Mouse (Mus musculus) neural tube, embryonic 15.5 days (tissue): ENCODE measurements at regions not wholly inside any gene's neighbourhood (a gene's known extent, or its start where the extent isn't known, plus 50 kb on each side); places are given as distances from the start of the nearest gene placed in this dataset.
A peak's percentile ranks its signal among the peaks of the same experiment; 100 is the strongest.

Experiments used
- ATAC-seq: fragments of 200-750 bp; cut with Nextera tagmentation; 2 replicates; pipeline ENCODE4 v1.8.0; 2017; ENCODE audit warnings: mild to moderate bottlenecking, moderate TSS enrichment, moderate library complexity; ENCODE audit not compliant: low FRiP score
- H3K27ac ChIP-seq: fragments of 300-500 bp; sonication (generic); replicated peaks from 2 replicates; pipeline ENCODE4 v1.5.1; 2015; ENCODE audit warnings: mild to moderate bottlenecking, inconsistent platforms
- H3K27me3 ChIP-seq: fragments of 300-500 bp; sonication (generic); replicated peaks from 2 replicates; pipeline ENCODE4 v1.6.1; 2015; ENCODE audit warnings: inconsistent platforms
- H3K36me3 ChIP-seq: fragments of 300-500 bp; sonication (generic); 2 replicates; pipeline ENCODE4 v1.6.1; 2015; ENCODE audit warnings: inconsistent platforms
- H3K4me1 ChIP-seq: fragments of 300-500 bp; sonication (generic); 2 replicates; pipeline ENCODE4 v1.6.1; 2015; ENCODE audit warnings: inconsistent platforms
- H3K4me2 ChIP-seq: fragments of 300-500 bp; sonication (generic); 2 replicates; pipeline ENCODE4 v1.6.1; 2015; ENCODE audit warnings: inconsistent platforms, mild to moderate bottlenecking, moderate library complexity
- H3K4me3 ChIP-seq: fragments of 300-500 bp; sonication (generic); replicated peaks from 2 replicates; pipeline ENCODE4 v1.5.1; 2015; ENCODE audit warnings: mild to moderate bottlenecking, inconsistent platforms
- H3K9ac ChIP-seq: fragments of 300-500 bp; sonication (generic); replicated peaks from 2 replicates; pipeline ENCODE4 v1.6.1; 2015; ENCODE audit warnings: mild to moderate bottlenecking, inconsistent platforms
- H3K9me3 ChIP-seq: fragments of 300-500 bp; sonication (generic); replicated peaks from 2 replicates; pipeline ENCODE4 v1.6.1; 2016; ENCODE audit warnings: inconsistent platforms
- WGBS: fragments of 180-500 bp; shearing (Covaris S2); methylation state at CpG from one replicate; pipeline ENCODE4 v1.1.7; 2015; ENCODE audit warnings: mixed read lengths; 5-methylcytosine and 5-hydroxymethylcytosine counted together

- H3K36me3 ChIP-seq = no peaks in the 10 kb centered on the region
- H3K4me1 ChIP-seq = peaks cover 4% of the 10 kb centered on the region; the same call in 1 of the 2 replicates
- no peak overlapping the region for H3K4me3 ChIP-seq
- ATAC-seq = no peak
- no peaks in the 10 kb centered on the region for H3K27me3 ChIP-seq
- no peak overlapping the region for H3K9ac ChIP-seq
- 33% methylated on average over 7 of the region's 7 CpGs for WGBS
- no peaks in the 10 kb centered on the region for H3K9me3 ChIP-seq
- H3K27ac ChIP-seq = no peak overlapping the region
- no peak overlapping the region for H3K4me2 ChIP-seq
Observed at GRCm38 (mm10) chr12:58536381-58536992, 267.4 kb upstream of the Clec14a start.

GRCm38 (mm10) chr12:58530306-58530705 lies 261.2 kb upstream of the Clec14a start:
- Histone ChIP-seq H3K4me3 (no peak overlapping the region), H3K36me3 (no peaks in the 10 kb centered on the region), H3K4me2 (no peak overlapping the region), H3K4me1 (no peaks in the 10 kb centered on the region), H3K9me3 (no peaks in the 10 kb centered on the region), H3K9ac (no peak overlapping the region), H3K27me3 (no peaks in the 10 kb centered on the region), H3K27ac (no peak overlapping the region)
- ATAC-seq = no peak
- 48% methylated on average over 3 of the region's 3 CpGs for WGBS

- H3K9ac ChIP-seq = no peak overlapping the region
- H3K4me3 ChIP-seq = no peak overlapping the region
- no peaks in the 10 kb centered on the region for H3K36me3 ChIP-seq
- no peaks in the 10 kb centered on the region for H3K27me3 ChIP-seq
- WGBS = 61% methylated on average over 1 of the region's 1 CpGs
- peaks cover 4% of the 10 kb centered on the region for H3K4me1 ChIP-seq
- H3K4me2 ChIP-seq = no peak overlapping the region
- H3K27ac ChIP-seq = no peak overlapping the region
- no peaks in the 10 kb centered on the region for H3K9me3 ChIP-seq
- no peak for ATAC-seq
Observed at GRCm38 (mm10) chr12:58516800-58517199, 247.7 kb upstream of the Clec14a start.

GRCm38 (mm10) chr12:58513951-58514350 lies 244.9 kb upstream of the Clec14a start:
- peaks cover 4% of the 10 kb centered on the region for H3K4me1 ChIP-seq
- no peaks in the 10 kb centered on the region for H3K27me3 ChIP-seq
- no peak overlapping the region for H3K4me2 ChIP-seq
- no peak overlapping the region for H3K9ac ChIP-seq
- WGBS = 89% methylated on average over 1 of the region's 1 CpGs
- no peak overlapping the region for H3K4me3 ChIP-seq
- H3K9me3 ChIP-seq = no peaks in the 10 kb centered on the region
- ATAC-seq = no peak
- H3K36me3 ChIP-seq = no peaks in the 10 kb centered on the region
- no peak overlapping the region for H3K27ac ChIP-seq

- Histone ChIP-seq H3K36me3 (no peaks in the 10 kb centered on the region), H3K4me3 (no peak overlapping the region), H3K27me3 (no peaks in the 10 kb centered on the region), H3K27ac (0 out of 2 replicates have a peak overlapping the region, but pooled peaks have one; percentile 23), H3K9ac (no peak overlapping the region), H3K9me3 (no peaks in the 10 kb centered on the region), H3K4me2 (peak overlapping the region; percentile 40), H3K4me1 (peaks cover 4% of the 10 kb centered on the region)
- peak; percentile 82 for ATAC-seq
- 32% methylated on average over 7 of the region's 7 CpGs for WGBS
Observed at GRCm38 (mm10) chr12:58512645-58513044, 243.6 kb upstream of the Clec14a start.

GRCm38 (mm10) chr12:58504283-58504682 lies 235.2 kb upstream of the Clec14a start:
- H3K4me1 ChIP-seq = no peaks in the 10 kb centered on the region
- no peaks in the 10 kb centered on the region for H3K36me3 ChIP-seq
- ATAC-seq = no peak
- no peaks in the 10 kb centered on the region for H3K9me3 ChIP-seq
- H3K9ac ChIP-seq = no peak overlapping the region
- no peak overlapping the region for H3K4me3 ChIP-seq
- H3K27ac ChIP-seq = no peak overlapping the region
- no peak overlapping the region for H3K4me2 ChIP-seq
- no peaks in the 10 kb centered on the region for H3K27me3 ChIP-seq

GRCm38 (mm10) chr12:58474181-58474580 lies 205.1 kb upstream of the Clec14a start:
- Histone ChIP-seq H3K9me3 (no peaks in the 10 kb centered on the region), H3K4me2 (no peak overlapping the region), H3K9ac (no peak overlapping the region), H3K4me1 (no peaks in the 10 kb centered on the region), H3K27me3 (no peaks in the 10 kb centered on the region), H3K27ac (no peak overlapping the region), H3K4me3 (no peak overlapping the region), H3K36me3 (no peaks in the 10 kb centered on the region)
- ATAC-seq = no peak

- WGBS = 72% methylated on average over 1 of the region's 1 CpGs
- no peaks in the 10 kb centered on the region for H3K4me1 ChIP-seq
- ATAC-seq = no peak
Observed at GRCm38 (mm10) chr12:58473511-58473910, 204.4 kb upstream of the Clec14a start.

GRCm38 (mm10) chr12:58460465-58460864 lies 191.4 kb upstream of the Clec14a start:
- no peaks in the 10 kb centered on the region for H3K9me3 ChIP-seq
- H3K9ac ChIP-seq = no peak overlapping the region
- H3K4me3 ChIP-seq = no peak overlapping the region
- peak; percentile 63; the same call in 1 of the 2 replicates for ATAC-seq
- no peaks in the 10 kb centered on the region for H3K4me1 ChIP-seq
- no peak overlapping the region for H3K4me2 ChIP-seq
- 65% methylated on average over 3 of the region's 3 CpGs for WGBS
- no peaks in the 10 kb centered on the region for H3K27me3 ChIP-seq
- no peak overlapping the region for H3K27ac ChIP-seq
- H3K36me3 ChIP-seq = no peaks in the 10 kb centered on the region

More at GRCm38 (mm10) chr12:58473511-58473910, 204.4 kb upstream of the Clec14a start:
- Histone ChIP-seq H3K4me3 (no peak overlapping the region), H3K4me2 (no peak overlapping the region), H3K27me3 (no peaks in the 10 kb centered on the region), H3K36me3 (no peaks in the 10 kb centered on the region), H3K27ac (no peak overlapping the region), H3K9ac (no peak overlapping the region), H3K9me3 (no peaks in the 10 kb centered on the region)

GRCm38 (mm10) chr12:58454828-58455227 lies 185.7 kb upstream of the Clec14a start:
- WGBS = 95% methylated on average over 2 of the region's 2 CpGs
- no peak for ATAC-seq
- H3K4me3 ChIP-seq = no peak overlapping the region

GRCm38 (mm10) chr12:58443007-58443406 lies 173.9 kb upstream of the Clec14a start:
- ATAC-seq = no peak
- H3K4me3 ChIP-seq = no peak overlapping the region
- 57% methylated on average over 3 of the region's 3 CpGs for WGBS
- H3K4me1 ChIP-seq = no peaks in the 10 kb centered on the region
- no peaks in the 10 kb centered on the region for H3K9me3 ChIP-seq
- no peak overlapping the region for H3K9ac ChIP-seq
- H3K27me3 ChIP-seq = no peaks in the 10 kb centered on the region
- H3K36me3 ChIP-seq = no peaks in the 10 kb centered on the region
- H3K4me2 ChIP-seq = no peak overlapping the region
- H3K27ac ChIP-seq = no peak overlapping the region

More at GRCm38 (mm10) chr12:58454828-58455227, 185.7 kb upstream of the Clec14a start:
- H3K27ac ChIP-seq = no peak overlapping the region
- H3K9ac ChIP-seq = no peak overlapping the region
- no peaks in the 10 kb centered on the region for H3K4me1 ChIP-seq
- H3K9me3 ChIP-seq = no peaks in the 10 kb centered on the region
- no peak overlapping the region for H3K4me2 ChIP-seq
- H3K36me3 ChIP-seq = no peaks in the 10 kb centered on the region
- no peaks in the 10 kb centered on the region for H3K27me3 ChIP-seq

GRCm38 (mm10) chr12:58441962-58442361 lies 172.9 kb upstream of the Clec14a start:
- H3K9me3 ChIP-seq = no peaks in the 10 kb centered on the region
- ATAC-seq = no peak

More at GRCm38 (mm10) chr12:58441962-58442361, 172.9 kb upstream of the Clec14a start:
- Histone ChIP-seq H3K4me2 (no peak overlapping the region), H3K27ac (no peak overlapping the region), H3K9ac (no peak overlapping the region), H3K36me3 (no peaks in the 10 kb centered on the region), H3K27me3 (no peaks in the 10 kb centered on the region), H3K4me3 (no peak overlapping the region), H3K4me1 (no peaks in the 10 kb centered on the region)
- 93% methylated on average over 2 of the region's 2 CpGs for WGBS
